Mouse (Mus musculus) ovary, postnatal 36 days (tissue): Measurements from ENCODE around the gene Gm10778.
"Not testable (repeated sequence)": the region's sequence is repeated elsewhere in the genome, so short reads cannot be mapped to it uniquely, and the experiment has no call there.

Experiments
- DNase-seq: peaks from one replicate; pipeline ENCODE4 v3.0.0; 2022; ENCODE audit warnings: low spot score, mixed read lengths

Gm10778 gene

DNA sequence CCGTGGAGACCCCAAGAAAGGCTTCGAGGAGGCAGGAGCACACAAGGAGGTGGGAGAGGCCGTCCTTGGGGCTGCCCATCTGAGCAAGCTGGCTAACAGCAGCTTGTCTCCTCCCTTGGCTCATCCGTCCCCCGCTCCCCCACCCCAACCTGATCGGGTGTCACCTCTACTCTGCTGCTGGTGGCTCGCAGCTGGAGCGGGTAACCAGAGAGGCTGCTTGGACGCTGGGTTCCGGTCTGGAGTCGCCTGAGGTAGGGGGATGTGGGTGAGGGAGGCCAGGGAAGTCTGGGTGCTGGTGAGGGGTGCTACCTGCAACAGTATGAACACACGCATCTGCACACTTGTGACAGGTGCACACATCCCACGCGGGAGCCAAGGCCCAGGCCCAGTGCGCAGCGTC is 20.5 kb upstream of the Gm10778 start, which contains the start of gene Ankrd24:
Gene Ankrd24 (plus strand): TSS at position 151 of the 400 bp plus-strand sequence.
- DNase-seq = no peak

DNA sequence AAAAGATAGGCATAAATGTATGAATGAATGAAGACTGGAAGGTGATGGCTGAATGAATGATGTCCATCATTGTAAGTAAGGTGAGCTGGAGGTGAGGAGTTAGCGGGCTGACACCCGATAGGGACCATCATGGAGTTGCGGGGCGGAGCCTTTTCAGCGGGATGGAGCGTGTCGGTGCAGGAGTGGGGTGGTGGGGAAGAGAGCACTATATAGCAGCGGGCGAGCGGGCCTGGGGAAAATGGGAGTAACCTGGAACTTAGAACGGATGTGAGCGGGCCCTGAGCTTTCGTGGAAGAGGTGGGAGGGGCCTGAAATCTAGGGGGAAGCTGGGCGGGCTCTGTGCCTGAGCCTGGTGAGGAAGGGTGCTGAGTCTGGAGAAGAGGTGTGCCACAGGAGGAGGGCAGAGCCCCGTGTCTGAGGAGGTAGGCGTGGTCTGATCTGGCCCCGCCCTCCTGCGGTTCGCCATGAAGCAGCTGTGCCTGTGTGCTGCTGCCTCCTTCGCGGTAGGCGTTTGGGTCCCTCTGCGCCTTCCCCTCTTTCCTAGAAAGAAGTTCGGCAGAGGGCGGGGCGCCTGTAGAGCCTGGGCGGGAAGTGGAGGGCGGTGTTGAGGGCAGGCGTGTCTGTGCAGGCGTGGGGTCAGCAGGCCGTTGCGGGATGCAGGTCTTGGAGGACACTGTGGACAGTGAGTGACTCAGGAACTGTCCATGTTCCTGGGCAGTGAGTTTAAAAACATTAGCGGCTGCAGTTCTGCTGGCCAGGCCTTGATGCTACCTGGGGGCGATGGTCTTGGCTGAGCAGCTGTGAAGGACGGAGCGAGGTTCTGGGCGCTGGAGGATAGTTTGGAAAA is 15.4 kb upstream of the Gm10778 start:
- peak; percentile 87 for DNase-seq

DNA sequence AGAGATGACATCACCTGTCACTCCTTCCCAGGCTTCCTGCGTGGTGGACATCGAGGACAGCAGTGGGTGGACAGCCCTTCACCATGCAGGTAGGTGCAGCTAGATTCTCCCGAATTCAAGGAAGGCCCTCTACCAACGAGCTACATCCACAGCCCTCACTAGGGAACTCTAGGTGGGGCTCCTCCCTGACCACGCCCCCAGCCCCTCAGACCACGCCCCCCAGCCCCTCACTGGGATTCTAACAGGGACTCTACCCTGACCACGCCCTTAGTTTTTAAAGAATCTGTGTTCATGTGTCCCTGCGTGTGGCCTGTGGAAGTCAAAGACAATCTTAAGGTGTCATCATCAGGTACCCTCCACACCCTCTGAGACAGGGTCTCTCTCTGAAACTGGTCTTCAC is 12.5 kb upstream of the Gm10778 start:
- no peak for DNase-seq

DNA sequence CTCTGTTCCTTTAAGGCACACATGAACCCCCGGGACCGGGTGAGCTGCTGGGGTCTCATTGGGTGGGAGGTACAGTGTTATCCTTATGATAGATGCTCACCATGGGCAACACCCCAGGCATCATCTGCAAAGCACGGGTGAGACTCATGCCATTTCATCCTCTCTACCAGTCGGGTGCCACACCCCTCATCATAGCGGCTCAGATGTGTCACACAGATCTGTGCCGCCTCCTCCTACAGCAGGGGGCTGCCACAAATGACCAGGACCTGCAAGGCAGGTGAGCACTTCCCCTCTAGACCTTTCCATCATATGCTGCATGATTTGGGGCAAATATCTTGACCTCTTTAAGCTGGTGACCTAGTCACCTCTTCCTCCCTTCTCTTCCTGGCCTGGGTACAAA is 10.8 kb upstream of the Gm10778 start:
- no peak for DNase-seq

DNA sequence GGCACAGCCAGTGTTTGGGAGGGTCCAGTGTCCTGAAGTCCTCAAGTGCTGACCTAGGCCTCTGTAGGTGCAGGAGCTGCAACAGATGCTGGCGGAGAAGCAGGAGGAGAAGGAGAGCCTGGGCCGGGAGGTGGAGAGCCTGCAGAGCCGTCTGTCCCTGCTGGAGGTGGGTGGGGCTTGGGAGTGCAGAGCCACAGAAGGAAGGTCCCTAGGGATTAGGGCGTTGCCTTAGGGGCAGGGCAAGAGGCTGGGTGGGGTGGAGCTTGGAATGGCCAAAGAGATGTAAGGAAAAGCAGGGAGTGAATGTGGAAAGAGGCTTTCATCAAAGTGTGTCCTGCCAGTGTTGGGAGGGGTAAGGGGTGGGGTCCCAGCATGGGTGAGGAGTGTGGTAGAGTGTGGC is 8.0 kb upstream of the Gm10778 start:
- DNase-seq = not testable (repeated sequence)

DNA sequence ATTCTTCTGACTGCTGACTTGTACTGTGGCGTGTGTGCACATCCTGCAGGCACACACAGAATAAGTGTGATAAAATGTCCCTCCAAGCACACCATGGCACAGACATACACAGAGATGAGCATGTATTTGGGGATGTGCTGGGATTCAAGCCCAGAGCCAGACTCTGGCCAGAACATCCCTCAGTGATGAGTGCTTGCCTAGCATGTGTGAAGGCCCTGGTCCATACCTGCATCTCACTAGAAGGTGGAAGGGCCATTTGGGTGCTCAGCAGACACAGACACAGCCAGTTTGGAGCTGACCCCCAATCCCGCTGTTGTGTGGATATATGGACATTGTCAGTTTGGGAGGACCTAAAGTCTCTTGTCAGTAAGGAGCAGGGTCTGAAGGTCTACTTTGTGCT is 7.3 kb upstream of the Gm10778 start:
- no peak for DNase-seq

DNA sequence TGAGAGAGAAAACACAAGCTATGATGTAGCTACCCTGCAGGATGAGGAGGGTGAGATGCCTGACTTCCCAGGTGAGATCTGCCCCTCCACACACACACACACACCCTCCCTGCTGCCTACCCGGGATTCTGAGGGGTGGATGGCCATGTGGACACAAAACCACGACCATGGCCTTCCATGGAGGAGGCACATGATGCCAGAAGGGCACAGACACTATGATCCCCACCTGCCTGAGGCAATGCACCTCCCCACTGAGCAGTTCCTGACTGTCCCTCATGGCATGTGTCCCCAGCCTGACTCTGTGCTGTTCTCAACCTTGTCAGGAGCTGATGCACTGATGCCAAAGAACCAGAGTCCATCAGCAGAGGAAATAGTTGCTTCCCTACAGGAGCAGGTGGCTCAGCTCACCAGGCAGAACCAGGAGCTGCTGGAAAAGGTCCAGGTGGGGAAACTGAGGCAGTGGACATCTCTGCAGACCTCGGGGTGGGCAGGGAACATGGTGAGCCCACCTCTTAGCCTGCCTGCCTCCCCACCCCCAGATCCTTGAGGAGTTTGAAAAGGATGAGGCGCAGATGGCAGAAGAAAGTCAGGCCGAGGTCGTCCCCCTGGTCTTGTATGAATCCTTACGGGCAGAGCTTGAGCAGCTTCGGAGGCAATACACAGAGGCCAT is 6.7 kb upstream of the Gm10778 start:
- no peak for DNase-seq

DNA sequence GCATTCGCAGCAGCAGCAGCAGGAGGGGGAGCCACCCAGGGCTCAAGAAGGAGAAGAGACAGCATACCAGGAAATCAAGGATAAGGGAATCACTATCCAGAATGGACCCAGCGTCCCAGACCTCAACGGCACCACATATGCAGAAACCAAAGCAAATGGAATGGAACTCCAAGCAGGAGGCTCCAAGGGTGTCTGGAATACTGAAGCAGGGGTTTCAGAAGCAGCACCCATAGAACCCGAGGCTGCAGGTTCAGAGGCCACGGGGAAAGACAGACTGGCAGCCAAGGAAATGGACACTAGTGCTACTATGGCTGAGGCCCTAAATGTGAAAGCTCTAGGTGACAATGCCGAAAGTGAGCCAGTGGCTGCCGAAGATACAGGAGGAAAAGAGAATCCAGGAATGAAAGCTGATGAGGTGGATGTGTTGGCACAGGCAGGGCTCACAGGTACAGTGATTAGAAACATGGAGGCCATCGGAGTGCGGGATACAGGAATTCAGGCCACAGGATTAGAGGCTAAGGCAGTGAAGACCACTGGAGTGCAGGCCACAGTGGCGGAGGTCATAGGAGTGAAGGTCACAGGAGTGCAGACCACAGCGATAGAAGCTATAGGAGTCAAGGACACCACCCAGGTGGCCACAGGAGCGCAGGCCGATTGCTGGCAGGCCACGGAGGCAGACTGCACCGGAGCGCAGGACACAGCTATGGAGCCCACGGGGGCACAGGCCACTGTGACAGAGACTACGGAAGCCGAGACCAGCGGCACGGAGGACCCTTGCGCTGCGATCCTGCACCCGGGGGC is 6.0 kb upstream of the Gm10778 start:
- DNase-seq = no peak

DNA sequence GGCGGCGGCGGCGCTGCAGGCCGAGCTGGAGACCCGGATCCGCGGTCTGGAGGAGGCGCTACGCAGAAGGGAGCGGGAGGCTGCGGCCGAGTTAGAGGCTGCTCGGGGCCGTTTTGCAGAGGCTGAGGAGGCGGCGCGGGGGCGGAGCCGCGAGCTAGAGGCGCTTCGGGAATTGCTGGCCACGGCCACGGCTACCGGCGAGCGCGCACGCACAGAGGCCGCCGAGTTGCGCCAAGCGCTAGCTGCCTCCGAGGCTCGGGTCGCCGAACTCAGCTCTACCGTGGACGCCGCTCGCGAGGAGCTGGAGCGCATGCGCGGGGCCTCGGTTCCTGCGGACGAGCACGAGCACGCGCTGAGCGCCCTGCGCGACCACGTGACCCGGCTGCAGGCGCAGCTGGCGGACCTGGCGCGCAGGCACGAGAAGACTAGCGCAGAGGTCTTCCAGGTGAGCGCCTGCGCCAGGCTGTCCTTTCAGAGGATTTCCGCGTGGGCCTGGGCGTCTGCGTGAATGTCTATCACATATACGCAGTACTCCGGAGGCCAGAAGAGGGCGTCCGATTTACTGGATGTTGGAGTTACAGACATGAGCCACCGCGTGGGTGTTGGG is 5.3 kb upstream of the Gm10778 start:
- peak; percentile 96 for DNase-seq

DNA sequence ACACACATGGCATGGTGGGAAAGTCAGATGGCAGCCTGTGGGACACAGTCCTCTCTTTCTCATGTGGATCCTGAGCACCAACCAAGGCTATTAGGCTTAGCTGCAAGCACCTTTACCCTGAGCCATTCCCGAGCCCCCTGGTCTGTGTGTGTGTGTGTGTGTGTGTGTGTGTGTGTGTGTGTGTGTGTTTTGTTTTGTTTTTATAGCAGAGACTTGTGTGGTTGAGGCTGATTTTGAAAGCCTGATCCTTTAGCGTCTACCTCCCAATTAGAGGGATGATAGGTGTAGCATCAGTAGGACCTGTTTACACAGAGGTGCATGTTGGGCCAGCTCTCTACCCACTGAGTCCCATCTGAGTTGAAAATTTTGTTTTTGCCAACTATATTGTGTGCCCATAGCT is 4.7 kb upstream of the Gm10778 start:
- no peak for DNase-seq

DNA sequence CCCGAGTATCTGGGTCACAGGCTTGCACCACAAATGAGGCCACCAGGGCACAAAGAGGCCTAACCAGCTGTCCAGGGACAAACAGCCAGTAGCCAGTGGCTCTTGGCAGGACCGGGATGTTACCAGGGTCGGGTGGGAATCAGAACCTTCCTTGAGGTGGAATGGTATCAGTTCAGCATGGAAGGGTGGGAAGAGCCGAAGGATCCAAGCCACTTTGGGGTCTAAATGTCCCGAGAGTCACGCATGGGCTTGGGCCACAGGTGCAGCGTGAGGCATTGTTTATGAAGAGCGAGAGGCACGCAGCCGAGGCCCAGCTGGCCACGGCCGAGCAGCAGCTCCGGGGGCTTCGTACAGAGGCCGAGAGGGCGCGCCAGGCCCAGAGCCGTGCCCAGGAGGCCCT is 4.1 kb upstream of the Gm10778 start:
- no peak for DNase-seq

DNA sequence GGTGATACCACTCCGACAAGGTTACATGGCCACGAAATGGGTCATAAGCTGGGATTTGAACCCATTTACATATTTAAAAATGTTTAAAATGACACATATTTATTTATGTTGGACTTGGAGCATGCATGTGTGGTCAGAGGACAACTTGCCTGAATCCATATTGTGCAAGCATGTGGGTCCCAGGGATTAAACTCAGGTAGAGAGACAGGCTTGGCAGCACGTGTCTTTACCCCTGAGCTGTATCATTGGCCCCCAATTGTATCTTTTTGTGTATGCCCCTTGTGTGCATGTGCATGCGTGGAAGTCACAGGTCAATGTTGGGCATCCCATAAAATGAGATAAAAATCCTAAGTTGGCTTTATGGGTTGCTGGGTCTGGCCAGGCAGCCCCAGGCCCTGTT is 3.5 kb upstream of the Gm10778 start:
- no peak for DNase-seq

DNA sequence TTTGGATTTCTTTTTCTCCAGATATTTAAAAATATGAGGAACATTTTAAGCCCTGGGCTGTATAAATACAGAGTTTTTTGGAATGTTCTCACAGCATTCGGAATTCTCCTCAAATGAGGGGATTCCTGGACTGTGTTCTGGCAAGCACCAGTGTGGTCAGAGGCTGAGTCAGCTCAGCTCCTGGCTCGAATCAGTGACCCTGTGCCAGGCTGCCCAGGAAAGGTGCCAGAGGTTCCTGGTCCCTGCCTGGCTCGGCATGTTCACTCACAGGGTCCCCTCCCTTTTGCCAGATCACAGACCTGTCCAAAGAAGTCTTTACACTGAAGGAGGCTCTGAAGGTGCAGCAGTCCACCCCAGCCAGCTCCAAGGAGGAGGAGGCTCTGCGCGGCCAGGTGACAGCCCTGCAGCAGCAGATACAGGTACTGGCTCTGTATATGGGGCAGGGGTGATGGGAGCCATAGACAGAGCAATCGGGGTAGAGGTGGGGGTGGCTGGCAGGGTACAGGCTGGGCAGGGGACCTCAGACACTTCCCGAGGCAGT is 2.8 kb upstream of the Gm10778 start:
- DNase-seq = no peak

DNA sequence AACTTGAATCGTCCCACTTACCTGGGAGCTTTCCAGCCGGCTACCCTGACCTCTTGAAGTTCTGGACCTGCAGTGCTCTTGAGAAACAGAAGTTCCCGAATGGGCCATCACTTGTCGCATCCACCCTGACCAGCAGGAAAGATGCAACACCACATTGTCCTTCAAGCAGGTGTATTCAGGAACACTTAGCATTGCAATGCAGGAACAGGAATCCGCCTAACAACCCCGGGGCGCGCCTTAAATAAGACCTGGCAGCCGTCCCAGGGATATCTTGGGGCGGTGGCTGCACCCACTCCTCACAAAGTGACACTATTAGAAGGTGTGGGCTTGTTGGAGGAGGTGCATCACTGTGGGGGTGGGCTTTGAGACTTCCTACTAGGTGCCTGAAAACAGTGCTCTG is 6.3 kb downstream of the Gm10778 start:
- no peak for DNase-seq

DNA sequence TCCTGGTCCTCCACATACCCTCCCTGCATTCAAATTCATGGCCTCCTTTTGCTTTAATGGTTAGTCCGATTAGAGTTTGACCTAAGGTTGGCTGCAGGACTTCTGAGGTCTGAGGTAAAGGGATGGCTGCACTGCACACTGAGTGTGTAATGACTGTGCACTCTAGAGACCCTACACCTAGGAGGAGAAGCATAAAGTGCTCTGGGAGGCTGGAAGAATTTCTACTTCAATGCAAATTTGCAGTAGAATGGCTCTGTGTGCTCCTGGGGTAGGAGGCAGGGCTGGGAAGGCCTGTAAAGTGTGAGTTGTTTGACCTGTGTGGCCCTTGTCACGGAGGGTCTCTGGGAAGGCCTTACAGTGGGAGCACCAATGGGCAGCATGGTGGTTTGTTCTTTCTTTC is 7.3 kb downstream of the Gm10778 start:
- DNase-seq = no peak

DNA sequence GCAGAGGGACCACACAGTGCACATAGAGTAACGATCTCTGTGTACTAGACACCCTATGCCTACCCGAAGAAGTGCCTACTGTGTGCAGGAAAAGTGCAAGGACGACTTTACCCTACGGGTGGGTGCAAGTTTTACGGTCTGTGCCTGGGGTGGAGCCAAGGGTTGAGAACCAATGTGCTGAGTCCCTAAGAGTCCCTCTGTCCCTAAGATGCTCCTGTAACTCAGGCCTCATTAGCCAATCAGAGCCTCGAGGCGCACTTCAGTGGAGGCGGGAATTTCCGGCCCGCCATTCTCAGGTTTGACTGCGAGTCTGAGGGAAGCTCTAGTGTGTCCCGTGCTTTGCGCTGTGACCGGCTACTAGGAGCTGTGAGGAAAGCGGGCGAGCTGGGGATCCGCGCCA is 38.3 kb downstream of the Gm10778 start:
- DNase-seq = not testable (repeated sequence)

DNA sequence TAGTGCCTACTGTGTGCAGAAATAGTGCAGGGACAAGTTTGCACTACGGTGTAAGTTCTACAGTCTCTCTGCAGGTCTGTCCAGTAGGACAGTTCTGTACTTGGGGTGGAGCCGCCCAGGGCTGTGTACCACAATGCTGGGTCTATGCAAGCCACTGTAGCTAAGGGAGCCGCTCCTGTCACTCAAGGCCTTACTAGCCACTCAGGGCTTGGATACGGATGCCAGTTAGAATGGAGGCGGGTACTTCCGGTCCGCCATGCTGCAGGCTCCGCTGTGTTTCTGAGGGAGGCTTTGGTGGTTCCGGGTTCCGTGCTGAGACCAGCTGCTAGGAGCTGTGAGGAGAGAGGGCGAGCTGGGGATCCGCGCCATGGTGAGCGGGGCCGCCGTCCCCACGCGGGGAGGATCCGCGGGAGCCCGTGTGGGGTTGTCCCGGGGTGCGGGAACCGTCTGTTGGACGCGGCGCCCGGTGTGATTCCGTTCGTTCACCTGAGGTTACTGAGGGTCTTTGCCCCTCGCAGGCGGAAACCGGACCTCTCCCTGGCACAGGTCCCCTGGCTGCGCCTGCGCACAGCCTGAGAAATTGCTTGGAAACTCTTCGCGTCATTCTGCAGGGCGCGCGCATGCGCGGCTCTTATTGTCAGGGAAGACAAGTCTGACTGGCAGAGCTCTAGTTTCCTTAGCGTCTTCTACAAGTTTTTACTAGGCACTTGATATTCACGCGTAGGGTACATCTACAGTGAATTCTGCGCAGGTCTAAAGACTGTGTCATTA is 55.9 kb downstream of the Gm10778 start, which contains the start of gene Zfp433:
Gene Zfp433 (plus strand): TSS at position 295 of the 771 bp plus-strand sequence.
- DNase-seq = not testable (repeated sequence)
